Mouse (Mus musculus) liver, embryonic 14.5 days (tissue): ENCODE measurements around the gene Gm20458.

Experiments
- CTCF ChIP-seq: IDR thresholded peaks from 2 replicates; pipeline ENCODE4 v1.5.1; 2016; ENCODE audit warnings: antibody characterized with exemption, low read depth, control low read depth
- EP300 ChIP-seq: IDR thresholded peaks from 2 replicates; pipeline ENCODE4 v1.6.1; 2016; ENCODE audit warnings: antibody characterized with exemption, low read depth

DNA sequence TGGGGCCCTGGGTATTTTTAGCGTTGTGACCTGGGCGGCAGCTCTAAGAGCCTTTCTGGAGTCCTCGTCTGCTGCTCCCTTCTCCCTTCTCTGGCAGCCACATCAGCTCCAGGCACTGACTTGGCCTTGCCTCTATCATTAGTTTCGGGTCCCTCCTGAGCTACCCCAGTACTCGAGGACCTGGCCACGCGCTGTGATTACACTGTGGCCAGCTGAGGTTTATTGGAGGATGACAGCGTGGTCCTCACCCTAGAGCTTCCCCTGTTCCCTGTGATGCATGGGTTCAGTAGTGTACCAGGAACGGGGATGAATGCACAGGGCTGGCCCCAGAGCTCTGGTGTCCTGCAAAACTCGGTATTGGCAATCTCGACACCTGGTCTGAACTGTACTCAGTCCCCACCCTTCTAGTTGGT, 26.4 kb downstream of the Gm20458 start:
- no peak for TF ChIP-seq CTCF
- no peak for TF ChIP-seq EP300
